Comparison of ENCODE assay signal across 9 mouse cellular contexts in the genomic region with DNA sequence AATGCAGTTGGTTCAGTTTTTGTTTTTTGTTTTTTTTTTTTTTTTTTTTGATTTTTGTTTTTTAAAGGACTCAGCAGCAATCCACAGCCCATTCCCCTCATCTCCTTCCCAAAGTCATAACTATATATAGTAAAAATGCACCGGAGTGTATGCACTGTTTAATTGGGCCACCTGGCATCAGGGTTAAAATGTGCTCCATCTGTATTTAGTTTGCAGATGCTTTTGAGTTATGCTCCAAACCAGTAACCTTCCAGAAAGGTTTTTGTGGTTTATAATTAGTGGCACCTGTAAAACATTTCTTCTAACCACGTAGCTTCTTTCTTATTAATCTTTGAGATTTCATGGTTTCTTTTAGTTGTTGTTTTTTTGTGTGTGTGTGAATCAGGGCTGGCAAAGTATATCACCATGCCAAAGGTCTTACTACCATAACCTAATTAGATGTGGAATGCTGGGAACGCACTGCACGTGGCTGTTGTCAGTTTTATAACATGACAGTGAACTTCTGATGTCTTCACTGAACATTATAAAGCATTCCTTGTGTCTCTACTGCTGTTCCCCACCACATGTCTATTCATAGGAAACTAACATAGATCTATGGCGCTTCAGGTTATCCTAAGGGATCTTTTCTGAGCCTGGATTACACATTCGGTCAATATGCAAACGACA.
DNase-seq lines count a peak whose midpoint lies in the region; ATAC-seq lines count a peak whose summit lies in the region.
"Had no signal": no experiment of that assay in that cellular context is flagged by ENCODE, and none has a peak within 500 bp of the region (broad histone marks: within the 10 kb centered on the region; RNA-seq: fewer than 3 reads in every experiment).

No protein-coding gene starts in this region.

- H3K9ac ChIP-seq in forebrain, embryonic 13.5 days: no peak overlapping the region
- H3K9ac ChIP-seq in forebrain, embryonic 11.5 days (ENCODE audit: low read length): no peak overlapping the region
- no peak overlapping the region for H3K9ac ChIP-seq in kidney, embryonic 15.5 days
- no peak overlapping the region for H3K9ac ChIP-seq in embryonic facial prominence, embryonic 11.5 days (replicated peaks; ENCODE audit: low read length)
- no peak overlapping the region for H3K9ac ChIP-seq in limb, embryonic 12.5 days (replicated peaks)

- H3K36me3 ChIP-seq in forebrain, embryonic 13.5 days (ENCODE audit: poor library complexity, severe bottlenecking): no peaks in the 10 kb centered on the region
- H3K36me3 ChIP-seq in forebrain, embryonic 11.5 days (ENCODE audit: control insufficient read depth, insufficient read depth, low read length): no peaks in the 10 kb centered on the region
- peaks cover 15% of the 10 kb centered on the region for H3K36me3 ChIP-seq in kidney, embryonic 15.5 days
- H3K36me3 ChIP-seq in embryonic facial prominence, embryonic 11.5 days (replicated peaks; ENCODE audit: control insufficient read depth, insufficient read depth, low read depth, low read length): no peaks in the 10 kb centered on the region
- peaks cover 3% of the 10 kb centered on the region; the same call in 1 of the 2 replicates for H3K36me3 ChIP-seq in limb, embryonic 12.5 days

- 25% methylated on average over 7 of the region's 7 CpGs for WGBS in forebrain, embryonic 13.5 days
- 26% methylated on average over 7 of the region's 7 CpGs for WGBS in forebrain, embryonic 11.5 days
- WGBS in kidney, embryonic 15.5 days: 44% methylated on average over 7 of the region's 7 CpGs
- 26% methylated on average over 7 of the region's 7 CpGs for WGBS in embryonic facial prominence, embryonic 11.5 days
- 32% methylated on average over 7 of the region's 7 CpGs for WGBS in limb, embryonic 12.5 days

- H3K27me3 ChIP-seq in forebrain, embryonic 13.5 days: no peaks in the 10 kb centered on the region
- H3K27me3 ChIP-seq in forebrain, embryonic 11.5 days (ENCODE audit: control insufficient read depth, insufficient read depth, low read length): no peaks in the 10 kb centered on the region
- H3K27me3 ChIP-seq in kidney, embryonic 15.5 days: no peaks in the 10 kb centered on the region
- H3K27me3 ChIP-seq in embryonic facial prominence, embryonic 11.5 days (ENCODE audit: control insufficient read depth, insufficient read depth, low read length): no peaks in the 10 kb centered on the region
- no peaks in the 10 kb centered on the region for H3K27me3 ChIP-seq in limb, embryonic 12.5 days

- peak overlapping the region; percentile 55; the same call in 1 of the 2 replicates for H3K4me2 ChIP-seq in forebrain, embryonic 13.5 days
- H3K4me2 ChIP-seq in forebrain, embryonic 11.5 days (ENCODE audit: low read depth, low read length, severe bottlenecking): no peak overlapping the region
- peak overlapping the region; percentile 48; the same call in 1 of the 2 replicates for H3K4me2 ChIP-seq in kidney, embryonic 15.5 days
- no peak overlapping the region for H3K4me2 ChIP-seq in embryonic facial prominence, embryonic 11.5 days (ENCODE audit: low read depth, low read length)
- H3K4me2 ChIP-seq in limb, embryonic 12.5 days: peak overlapping the region; percentile 50; the same call in 1 of the 2 replicates

- peaks cover 28% of the 10 kb centered on the region for H3K4me1 ChIP-seq in forebrain, embryonic 13.5 days
- H3K4me1 ChIP-seq in forebrain, embryonic 11.5 days (replicated peaks; ENCODE audit: control insufficient read depth, insufficient read depth, low read length): peaks cover 12% of the 10 kb centered on the region
- peaks cover 50% of the 10 kb centered on the region for H3K4me1 ChIP-seq in kidney, embryonic 15.5 days
- 0 out of 2 replicates have a peak, but pooled peaks cover 4% of the 10 kb centered on the region for H3K4me1 ChIP-seq in embryonic facial prominence, embryonic 11.5 days (ENCODE audit: control insufficient read depth, insufficient read depth, low read length)
- peaks cover 60% of the 10 kb centered on the region for H3K4me1 ChIP-seq in limb, embryonic 12.5 days (replicated peaks)

- ATAC-seq in forebrain, embryonic 13.5 days: no peak
- no peak for ATAC-seq in forebrain, embryonic 11.5 days (replicated peaks; ENCODE audit: low FRiP score)
- ATAC-seq in kidney, embryonic 15.5 days (replicated peaks; ENCODE audit: low FRiP score): no peak
- ATAC-seq in embryonic facial prominence, embryonic 11.5 days (replicated peaks; ENCODE audit: insufficient number of reproducible peaks, low FRiP score, low TSS enrichment, low read depth): no peak
- ATAC-seq in limb, embryonic 12.5 days (ENCODE audit: insufficient number of reproducible peaks, insufficient read depth, low FRiP score, low TSS enrichment, low read depth): peak; percentile 55; the same call in 1 of the 2 replicates

- H3K9me3 ChIP-seq in forebrain, embryonic 13.5 days (replicated peaks): no peaks in the 10 kb centered on the region
- no peaks in the 10 kb centered on the region for H3K9me3 ChIP-seq in forebrain, embryonic 11.5 days (ENCODE audit: control insufficient read depth, low read length)
- no peaks in the 10 kb centered on the region for H3K9me3 ChIP-seq in kidney, embryonic 15.5 days (replicated peaks)
- H3K9me3 ChIP-seq in embryonic facial prominence, embryonic 11.5 days (replicated peaks; ENCODE audit: control insufficient read depth, low read length): no peaks in the 10 kb centered on the region
- no peaks in the 10 kb centered on the region for H3K9me3 ChIP-seq in limb, embryonic 12.5 days

- DNase-seq in forebrain, embryonic 11.5 days (ENCODE audit: low spot score): no peak
- DNase-seq in kidney, adult 18-20 months: no peak
- peak; percentile 73 for DNase-seq in embryonic facial prominence, embryonic 11.5 days (ENCODE audit: low spot score)
- no peak for DNase-seq in natural killer cell, adult 2 months (ENCODE audit: low spot score in 2 of 2)
- no peak for DNase-seq in ovary, postnatal 10 days (ENCODE audit: low spot score)
- DNase-seq: gastrocnemius, postnatal 25 days had no signal

- H3K4me3 ChIP-seq in forebrain, embryonic 13.5 days: no peak overlapping the region
- H3K4me3 ChIP-seq in forebrain, embryonic 11.5 days (ENCODE audit: low read depth, low read length): no peak overlapping the region
- no peak overlapping the region for H3K4me3 ChIP-seq in kidney, embryonic 15.5 days (replicated peaks)
- H3K4me3 ChIP-seq in embryonic facial prominence, embryonic 11.5 days (ENCODE audit: low read depth, low read length): no peak overlapping the region
- no peak overlapping the region for H3K4me3 ChIP-seq in limb, embryonic 12.5 days (replicated peaks)

- H3K27ac ChIP-seq in forebrain, embryonic 13.5 days: peak overlapping the region; percentile 25; the same call in 1 of the 2 replicates
- no peak overlapping the region for H3K27ac ChIP-seq in forebrain, embryonic 11.5 days (ENCODE audit: low read depth, low read length)
- peak overlapping the region; percentile 90 for H3K27ac ChIP-seq in kidney, embryonic 15.5 days
- no peak overlapping the region; the same call in 1 of the 2 replicates for H3K27ac ChIP-seq in embryonic facial prominence, embryonic 11.5 days (replicated peaks; ENCODE audit: low read depth, low read length)
- H3K27ac ChIP-seq in limb, embryonic 12.5 days: peak overlapping the region; percentile 91

Comparison
In these comparisons a context has a peak if more than half of its experiments do, and no peak if none do; other contexts are left out.
1. H3K27ac ChIP-seq: peak in forebrain, embryonic 13.5 days (single experiment), kidney, embryonic 15.5 days (single experiment) and limb, embryonic 12.5 days (single experiment); none in forebrain, embryonic 11.5 days (single experiment) and embryonic facial prominence, embryonic 11.5 days (single experiment).
2. H3K4me2 ChIP-seq: peak in forebrain, embryonic 13.5 days (single experiment), kidney, embryonic 15.5 days (single experiment) and limb, embryonic 12.5 days (single experiment); none in forebrain, embryonic 11.5 days (single experiment) and embryonic facial prominence, embryonic 11.5 days (single experiment).